Mouse (Mus musculus): Measurements from ENCODE around the gene Tnip3.
A peak's percentile ranks its signal among the peaks of the same experiment; 100 is the strongest.

The Tnip3 gene

DNA sequence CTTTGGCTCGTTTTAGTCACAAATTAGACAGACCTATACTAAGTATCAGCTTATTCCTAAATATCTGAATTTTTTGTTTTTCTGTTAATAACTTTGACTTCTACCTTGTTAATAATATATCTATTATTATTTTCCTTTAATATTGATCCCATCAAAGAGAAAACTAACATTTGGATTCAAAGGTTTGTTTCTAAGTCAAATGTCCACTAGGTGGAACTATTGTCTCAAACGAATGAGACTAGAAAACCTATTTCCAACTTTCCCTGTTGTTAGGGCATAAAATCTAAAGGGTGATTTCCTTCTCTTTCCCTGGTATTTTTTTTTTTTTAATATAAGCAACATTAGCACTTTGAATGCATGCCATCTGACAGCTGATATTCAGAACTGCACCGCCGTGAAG, 126.3 kb downstream of the Tnip3 start:
- DNase-seq (ENCODE audit: low spot score) = peak; percentile 70

DNA sequence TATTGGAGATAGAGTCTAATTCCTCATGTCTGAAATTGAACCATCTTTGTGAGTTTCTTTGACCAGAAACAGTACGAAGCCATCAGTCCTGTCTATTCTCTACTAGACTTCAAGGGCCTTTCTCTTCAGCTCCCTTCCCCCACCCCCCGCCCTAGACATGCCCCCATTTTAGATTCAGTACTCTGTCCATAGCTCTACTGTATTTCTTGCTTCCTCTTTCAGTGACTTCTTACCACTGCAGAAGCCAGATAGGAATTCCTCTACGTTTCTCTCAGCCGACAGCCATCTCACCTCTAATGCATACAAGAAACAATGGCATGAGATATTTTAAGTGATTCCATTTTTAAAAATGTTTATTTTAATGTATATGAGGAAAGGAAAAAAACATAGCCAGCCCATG, 136.2 kb downstream of the Tnip3 start:
- no peak for DNase-seq (ENCODE audit: low spot score)

DNA sequence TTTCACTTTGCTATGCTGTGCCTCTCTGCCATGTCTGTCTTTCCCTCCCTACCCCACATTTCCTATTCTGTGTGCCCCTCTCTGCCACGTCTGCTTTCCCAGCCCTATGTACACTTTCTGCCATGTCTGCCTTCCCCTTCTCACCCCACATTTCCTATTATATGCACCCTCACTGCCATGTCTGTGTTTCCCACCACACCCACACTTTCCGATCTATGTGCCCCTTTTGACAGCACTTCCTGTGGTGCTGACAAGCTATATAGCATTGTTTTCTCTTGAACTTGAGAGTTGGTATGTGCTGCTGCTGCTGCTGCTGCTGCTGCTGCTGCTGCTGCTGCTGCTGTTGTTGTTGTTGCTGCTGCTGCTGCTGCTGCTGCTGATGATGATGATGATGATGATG, 136.9 kb downstream of the Tnip3 start:
- no peak for DNase-seq (ENCODE audit: low spot score)

DNA sequence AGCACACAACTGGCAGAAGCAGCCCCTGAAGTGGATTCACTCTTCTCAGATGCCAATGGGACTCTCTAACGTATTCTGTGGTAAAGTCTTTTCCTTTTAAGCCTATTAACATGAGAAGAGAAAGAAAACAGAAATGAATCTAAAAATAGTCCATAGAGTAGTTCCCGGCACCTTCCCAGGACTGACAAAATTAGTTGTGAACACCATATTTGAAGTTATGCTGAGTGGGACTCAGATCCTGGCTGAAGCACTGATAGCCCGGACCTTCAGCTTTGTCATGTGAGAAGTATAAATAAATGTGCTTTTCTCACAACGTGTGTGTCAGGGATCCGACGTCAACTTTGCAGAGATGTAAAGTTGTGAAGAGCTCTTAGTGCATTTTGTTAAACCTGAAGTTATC, 138.9 kb downstream of the Tnip3 start:
- DNase-seq (ENCODE audit: low spot score) = no peak

DNA sequence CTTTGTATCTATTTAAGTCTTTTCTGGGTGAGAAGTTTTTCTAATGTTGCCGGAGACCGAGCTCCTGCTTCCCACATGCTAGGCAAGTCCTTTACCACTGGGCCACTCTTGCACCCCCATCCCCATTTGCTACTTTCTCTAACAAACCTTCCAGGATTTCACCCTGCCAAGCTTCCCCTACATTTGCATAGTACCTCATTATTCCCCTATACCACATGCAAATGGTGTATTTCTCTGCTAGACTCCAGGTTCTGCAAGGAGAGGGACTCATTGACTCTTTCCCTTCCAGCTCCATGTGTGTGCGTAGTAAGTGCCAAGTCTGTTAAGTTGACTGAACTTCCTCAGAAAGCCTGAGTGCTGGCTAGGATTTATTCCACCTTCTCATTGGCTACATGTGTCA, 141.2 kb downstream of the Tnip3 start:
- DNase-seq (ENCODE audit: low spot score) = no peak

DNA sequence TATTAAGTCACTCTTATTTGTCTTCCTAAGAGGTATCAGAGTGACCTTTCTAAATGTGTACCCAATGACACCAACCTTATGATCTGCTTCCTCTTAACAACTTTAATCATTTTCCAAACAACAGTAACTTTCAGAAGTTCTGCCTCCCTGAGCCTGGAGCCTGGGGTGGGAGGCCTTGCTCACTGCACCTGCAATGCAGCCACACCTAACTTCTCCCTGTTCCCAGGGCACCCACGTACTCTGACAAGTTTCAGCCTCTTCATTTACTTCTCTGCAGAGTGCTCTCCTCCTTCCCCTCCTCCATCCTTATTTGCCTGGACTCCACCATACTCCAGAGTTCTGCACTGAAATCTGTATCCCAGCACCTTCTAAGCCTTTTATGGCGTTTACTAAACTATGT, 144.9 kb downstream of the Tnip3 start:
- DNase-seq (ENCODE audit: low spot score) = no peak

DNA sequence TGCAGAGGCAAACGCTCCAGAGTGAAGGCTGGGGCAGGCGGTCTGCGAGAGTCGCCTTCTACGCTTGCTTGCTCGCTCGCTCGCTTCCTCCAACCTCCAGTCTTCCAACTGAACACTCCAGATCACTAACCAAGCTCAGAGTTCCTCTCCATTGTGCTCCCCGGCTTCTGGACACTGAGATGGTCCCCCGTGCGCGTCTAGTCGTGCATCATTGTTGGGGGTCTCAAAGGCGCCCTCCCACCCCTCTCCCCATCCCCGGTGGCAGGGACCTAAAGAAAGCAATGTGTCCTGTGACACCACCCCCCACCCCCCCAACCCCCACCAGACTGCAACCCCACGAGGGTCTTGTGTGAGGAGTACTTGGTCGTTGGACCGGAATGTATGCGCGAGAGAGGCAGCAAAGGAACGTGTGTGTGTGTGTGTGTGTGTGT, 145.9 kb downstream of the Tnip3 start:
- DNase-seq (ENCODE audit: low spot score) = no peak

DNA sequence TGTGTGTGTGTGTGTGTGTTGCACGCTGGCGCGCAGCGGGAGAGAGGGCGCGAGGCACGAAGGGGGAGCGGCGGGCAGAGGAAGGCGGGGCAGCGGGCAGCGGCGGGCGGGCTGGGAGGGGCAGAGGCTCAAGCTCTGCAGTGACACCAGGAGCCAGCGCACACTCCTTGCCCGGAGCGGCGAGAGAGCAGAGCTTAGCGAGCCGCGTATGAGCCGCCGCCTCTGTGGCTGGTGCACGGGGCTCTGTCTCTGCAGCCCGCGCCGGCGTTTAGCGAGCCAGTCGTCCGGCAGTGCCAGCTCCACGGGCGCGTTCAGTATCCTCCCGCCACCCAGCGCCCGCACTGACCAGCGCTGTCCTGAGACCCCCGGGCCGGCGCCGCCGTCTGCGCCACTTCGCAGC, 146.3 kb downstream of the Tnip3 start, which contains the start of gene Ndnf:
Gene Ndnf, plus strand, starts transcription at position 140 of the 400 bp plus-strand sequence.
- no peak for DNase-seq (ENCODE audit: low spot score)

DNA sequence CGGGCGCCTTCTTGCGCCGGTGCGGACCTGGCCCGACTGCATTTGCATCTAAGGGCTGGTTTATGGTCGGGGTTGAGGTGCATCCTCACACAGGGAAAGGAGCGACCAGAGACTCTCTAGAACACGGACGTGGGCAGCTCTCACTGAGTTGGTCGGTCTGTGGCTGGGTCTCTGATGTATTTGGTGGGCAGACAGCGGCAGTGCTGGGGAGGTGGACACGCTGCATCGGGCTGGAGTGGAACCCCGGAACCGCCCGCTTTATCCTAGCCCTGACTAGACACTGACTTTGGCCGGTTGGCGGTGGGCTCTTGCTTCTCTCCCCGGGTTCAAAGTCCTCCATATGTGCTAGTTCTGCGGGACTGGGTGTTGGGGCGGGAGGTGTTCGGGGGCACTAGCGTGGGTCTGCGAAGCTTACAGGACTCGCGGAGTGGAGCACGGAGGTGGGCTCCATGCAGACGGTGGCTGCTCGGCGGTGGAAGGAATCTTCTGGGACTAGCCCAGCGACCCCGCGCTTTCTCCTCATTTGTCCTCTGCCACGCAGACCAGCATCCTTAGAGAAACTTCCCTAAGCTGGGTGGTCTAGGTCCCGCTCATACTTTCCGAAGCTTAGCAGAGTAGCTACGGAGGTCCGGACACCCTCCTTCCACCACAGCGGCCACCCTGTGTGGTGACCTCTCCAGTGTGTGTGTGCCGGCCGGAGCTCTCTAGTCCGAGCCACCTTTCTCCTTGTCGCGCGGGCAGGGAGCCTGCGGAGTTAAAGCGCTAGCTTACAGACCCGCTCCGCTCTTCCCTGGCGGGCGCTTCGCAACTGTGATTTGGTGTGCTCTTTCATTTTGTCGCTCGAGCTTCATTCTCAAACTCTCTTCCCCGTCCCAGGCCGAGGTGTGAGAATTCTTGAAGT, 147.3 kb downstream of the Tnip3 start:
- DNase-seq (ENCODE audit: low spot score) = no peak

Measured in adipocyte (in vitro differentiated cells).